Mouse (Mus musculus) liver (tissue): ENCODE data around the gene Mybpc3.
A peak's percentile ranks its signal among the peaks of the same experiment; 100 is the strongest.

Source experiments
- DNase-seq: peaks from one replicate; pipeline ENCODE4 v3.0.0-alpha.2; 2020; ENCODE audit warnings: mixed read lengths

Mybpc3 gene

DNA sequence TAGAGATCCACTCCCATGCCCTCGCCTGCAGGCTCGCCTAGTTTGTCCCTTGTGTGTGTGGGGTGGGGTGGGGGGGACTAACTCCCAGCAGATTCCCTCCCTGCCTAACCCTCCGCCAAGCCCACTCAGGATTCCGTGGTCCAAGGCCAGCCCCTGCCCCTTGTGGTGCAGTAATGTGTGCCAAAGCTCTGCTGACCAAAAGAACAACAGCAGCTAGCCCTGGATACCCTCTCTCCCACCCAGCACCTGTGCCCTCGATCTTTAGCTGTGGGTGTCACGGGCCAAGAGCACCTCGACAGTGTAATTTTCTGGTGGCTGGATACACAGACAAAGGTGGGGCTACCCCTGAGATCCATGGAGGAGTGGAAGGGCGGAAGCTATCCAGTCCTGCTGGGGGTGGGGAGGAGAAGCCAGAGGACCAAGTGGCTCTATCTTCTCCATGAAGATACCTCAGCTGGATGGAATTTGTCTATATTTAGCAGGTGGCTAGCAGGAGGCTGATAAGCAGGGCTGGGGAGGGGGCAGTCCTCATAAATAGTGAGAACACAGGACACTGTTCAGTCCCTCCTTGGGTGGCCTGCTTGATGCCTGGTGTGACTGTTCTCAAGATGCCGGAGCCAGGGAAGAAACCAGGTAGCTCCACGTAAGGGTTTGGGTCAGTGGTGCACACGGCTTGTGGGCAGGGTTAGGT is at the start of gene Mybpc3:
Mybpc3 (plus strand) TSS at position 560 of the 691 bp plus-strand sequence.
- DNase-seq: no peak

DNA sequence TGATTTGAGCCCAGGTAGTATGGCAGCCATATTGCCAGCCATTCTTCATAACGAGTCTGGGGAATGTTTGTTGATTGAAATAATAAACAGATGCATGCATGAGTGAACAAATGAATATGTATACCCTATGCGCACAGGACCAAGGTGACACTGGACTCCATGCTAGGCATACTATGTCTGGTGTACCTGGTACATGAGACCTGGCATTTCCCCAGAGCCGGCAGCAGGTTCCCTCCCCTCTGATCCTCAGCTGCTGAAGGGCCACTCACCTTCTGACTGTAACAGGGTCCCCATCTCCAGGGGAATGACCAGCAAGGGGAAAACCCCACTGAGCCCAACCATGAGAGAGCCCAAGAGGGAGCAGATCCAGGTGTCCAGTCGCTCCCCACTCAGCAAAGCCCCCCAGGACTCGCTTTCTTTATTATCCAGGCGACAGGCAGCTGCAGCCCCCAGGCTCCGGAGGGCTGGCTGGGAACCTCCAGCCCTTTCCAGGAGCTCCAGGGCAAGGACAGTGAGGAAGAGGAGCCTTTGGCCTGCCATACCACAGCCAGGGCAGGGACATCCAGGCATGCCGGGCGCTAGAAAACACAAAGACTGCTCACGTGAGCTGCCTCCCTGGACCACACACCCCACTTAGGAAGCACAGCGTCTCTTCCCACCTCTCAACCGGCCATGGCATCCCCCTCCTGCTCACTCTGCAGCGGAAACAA is 49.6 kb upstream of the Mybpc3 start:
- no peak for DNase-seq

GRCm38 (mm10) chr2:91068872-91069165 is 49.1 kb upstream of the Mybpc3 start:
- no peak for DNase-seq

DNA sequence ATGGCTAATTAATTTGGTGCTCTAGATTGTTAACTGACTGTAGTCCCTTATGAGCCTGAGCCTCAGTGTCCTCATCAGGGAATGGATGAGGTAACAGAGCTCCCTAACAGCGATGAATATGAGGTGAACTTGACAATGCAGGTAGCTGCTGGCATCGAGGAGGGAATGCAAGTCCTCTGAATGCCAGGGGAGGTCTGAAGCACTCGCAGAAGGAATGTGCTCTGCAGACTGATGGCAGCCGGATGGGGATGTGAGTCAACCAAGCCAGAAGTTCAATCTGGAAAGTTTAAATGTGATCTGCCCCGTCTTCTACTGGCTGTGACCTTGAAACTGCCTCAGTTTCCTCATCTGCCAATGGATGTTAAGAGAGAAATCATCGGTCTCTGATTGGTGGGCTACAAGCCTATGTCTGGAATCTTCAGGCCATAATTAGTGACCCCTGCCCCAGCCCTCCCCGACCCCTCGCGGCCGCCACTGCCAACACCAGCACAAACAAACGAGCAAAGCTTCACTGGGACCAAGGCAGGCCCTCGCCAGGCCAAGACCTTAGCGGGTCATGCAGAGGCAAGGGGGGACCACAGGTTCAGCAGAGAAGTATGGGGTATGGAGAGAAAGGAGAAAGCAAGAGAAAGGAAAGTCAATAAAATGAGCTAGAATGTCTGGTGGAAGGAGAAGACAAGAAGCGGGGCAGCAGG is 48.5 kb upstream of the Mybpc3 start:
- no peak for DNase-seq

GRCm38 (mm10) chr2:91070076-91070800 is 47.7 kb upstream of the Mybpc3 start, which contains the start of gene Slc39a13:
Gene Slc39a13, minus strand, starts transcription at chr2:91070417.
- peak; percentile 95 for DNase-seq

- no peak for DNase-seq
These were observed 46.9 kb upstream of the Mybpc3 start for GRCm38 (mm10) chr2:91071059-91071458.

DNA sequence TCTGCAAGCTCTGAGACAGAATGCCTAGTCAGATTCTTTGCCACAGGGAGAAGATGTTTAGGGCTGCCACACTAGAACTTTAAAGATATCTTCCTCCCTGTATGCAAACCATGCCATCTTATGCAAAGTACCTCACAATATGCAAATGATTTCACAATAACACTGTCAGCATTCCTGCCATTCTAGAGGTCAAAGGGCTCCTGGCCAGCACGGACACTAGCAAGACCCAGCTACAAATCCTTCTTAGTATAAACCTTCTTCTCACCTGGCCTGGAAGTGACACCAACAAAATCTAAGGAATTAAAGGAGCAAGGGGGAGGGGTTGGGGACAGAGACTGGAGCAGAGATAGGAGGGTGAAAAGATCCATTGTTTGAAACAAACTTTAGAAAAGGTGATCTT is 45.9 kb upstream of the Mybpc3 start:
- no peak for DNase-seq

DNA sequence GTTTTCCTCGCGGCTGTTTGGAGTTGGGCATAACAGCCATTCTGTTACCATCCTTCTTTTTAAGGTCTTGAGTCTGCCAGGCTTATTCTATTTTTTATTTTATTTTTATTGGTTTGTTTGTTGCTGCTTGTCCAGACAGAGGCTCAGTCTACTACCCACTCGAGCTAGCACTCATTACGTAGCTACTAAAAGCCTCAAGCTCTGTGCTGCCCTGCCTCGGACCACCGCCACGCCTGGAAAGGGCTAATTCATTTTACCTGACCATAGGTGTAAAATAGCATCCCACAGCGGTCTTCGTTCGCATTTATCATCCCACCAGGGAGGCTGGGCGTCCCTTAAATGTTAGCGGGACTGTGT is 40.0 kb upstream of the Mybpc3 start:
- DNase-seq: no peak

DNA sequence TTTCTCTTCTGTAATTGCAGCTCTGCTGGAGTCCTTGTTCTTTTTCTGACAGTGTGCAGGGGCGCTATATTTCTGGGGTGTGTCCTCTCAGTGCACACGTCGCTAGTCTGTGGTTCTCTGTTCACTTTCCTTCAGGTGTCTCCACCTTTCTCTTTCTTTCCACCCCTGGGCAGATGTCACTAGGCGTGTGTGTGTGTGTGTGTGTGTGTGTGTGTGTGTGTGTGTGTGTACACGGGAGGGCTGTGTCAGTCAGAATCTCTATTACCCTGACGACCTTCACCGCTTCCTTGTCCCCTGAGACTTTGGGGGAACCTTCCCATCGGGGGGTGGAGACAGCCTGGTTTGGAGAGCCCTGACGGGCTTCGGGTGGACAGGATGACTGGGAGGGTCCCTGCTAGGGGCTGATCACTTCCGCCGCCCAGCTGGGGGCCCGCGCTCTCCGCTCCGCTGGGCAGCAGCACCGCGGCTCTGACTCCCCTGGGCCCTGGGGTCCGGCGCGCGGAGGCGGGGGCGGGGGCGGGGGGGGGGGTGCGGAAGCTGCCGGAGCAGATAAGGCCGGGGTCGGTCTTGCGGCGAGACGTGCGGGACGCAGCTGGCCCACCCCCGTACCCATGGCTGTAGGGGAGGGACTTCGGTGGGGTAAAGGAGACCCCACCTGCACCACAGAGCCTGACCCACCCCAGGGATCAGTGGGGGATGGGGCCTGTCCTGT is 39.5 kb upstream of the Mybpc3 start:
- no peak for DNase-seq

- DNase-seq: no peak
These were observed 38.9 kb upstream of the Mybpc3 start for GRCm38 (mm10) chr2:91079026-91079384.

GRCm38 (mm10) chr2:91080784-91081513 is 37.0 kb upstream of the Mybpc3 start:
- no peak for DNase-seq

DNA sequence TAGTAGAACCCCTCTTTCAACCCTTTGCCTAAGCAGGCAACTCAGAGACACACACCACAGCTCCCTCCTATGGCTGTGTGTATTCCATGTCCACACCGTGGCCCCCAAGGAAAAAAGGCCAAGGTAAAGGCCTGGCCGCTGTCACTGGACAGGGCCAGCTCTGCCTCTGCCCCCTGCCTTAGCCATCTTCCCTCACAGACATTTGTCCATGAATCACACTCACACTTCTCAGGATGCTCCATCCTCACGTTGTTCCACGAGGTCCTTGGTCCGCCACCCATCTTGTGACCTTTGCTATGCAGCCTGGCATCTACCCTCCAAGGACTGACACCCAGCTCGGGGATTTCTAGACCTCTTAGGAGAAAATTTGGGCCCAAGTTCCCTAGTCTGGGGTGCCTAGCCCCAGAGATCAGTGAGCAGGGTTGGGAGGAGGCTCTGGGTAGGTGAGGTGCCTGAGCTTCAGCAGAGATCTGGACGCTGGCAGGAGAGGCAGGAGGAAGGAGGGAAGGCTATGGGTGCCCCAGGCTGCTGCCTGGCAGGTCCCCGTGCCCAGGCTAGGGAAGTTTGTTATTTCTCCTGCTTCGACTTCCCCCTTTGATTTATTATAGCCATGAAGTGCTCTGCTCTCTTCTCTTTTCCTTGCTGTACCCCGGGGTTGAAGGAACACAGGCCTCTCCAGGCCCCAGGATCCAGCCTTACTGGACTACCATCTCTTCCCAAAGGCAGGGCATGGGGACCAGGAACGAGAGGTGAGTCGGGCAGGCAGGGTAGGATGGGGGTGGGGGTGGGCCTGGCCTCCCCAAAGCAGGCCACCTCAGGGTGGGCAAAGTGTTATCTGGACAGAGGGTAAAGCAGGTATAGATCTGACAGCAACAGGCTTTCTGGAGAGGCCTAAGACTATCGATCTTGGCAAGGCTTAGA is 35.9 kb upstream of the Mybpc3 start, which contains the start of gene Spi1:
Spi1 (plus strand) TSS at position 616 of the 921 bp plus-strand sequence.
- no peak for DNase-seq

DNA sequence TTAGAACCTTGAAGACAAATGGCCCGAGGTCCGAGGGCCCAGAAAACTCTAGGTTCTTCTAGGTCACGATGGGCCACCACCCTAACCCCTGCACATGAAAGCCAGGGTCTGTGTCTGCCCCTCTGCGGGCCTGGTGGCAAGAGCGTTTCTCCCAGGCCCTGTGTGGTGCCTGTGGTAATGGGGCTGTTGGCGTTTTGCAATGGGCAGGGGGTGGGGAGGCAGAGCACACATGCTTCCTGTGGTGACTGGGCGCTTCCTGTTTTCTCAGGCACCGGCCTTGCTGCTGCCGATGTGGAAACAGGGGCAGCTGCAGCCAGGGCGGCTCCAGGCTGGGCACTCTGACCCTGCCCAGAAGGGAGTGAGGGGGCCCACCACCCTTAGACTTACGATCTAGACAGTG is 35.1 kb upstream of the Mybpc3 start:
- DNase-seq: peak; percentile 66

- no peak for DNase-seq
These were observed 34.5 kb upstream of the Mybpc3 start for GRCm38 (mm10) chr2:91083366-91083940.

DNA sequence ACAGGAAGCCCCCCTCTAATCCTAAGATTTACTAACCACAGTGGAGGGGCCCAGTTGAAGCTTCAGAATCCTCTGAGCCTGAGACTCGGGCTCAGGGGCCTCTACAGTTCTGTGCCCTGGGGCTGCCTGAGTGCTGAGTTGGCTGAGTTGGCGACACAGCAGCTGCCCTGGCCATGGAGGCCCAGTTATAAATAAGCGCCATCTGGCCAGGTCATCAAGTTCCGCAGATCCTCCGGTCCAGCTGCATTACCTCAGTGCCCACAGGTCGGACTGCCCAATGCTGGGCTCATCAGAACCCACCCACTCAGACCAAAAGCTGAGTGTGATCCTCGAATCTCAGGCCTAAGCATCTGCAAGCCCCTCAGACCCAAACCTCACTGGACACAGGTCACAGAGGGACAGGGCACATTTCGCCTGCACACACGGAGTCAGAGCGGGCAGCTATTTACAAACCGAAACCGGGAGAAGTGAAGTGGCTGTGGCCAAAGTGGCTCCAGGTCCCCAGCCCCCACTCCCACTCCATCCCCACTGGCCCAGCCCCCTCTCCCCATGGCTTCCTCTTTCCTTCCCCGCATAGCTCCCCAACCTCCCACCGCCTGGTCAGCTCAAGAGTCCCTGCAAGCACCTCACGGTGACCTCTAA is 33.6 kb upstream of the Mybpc3 start:
- DNase-seq: no peak

GRCm38 (mm10) chr2:91085494-91086391 is 32.2 kb upstream of the Mybpc3 start:
- no peak for DNase-seq

DNA sequence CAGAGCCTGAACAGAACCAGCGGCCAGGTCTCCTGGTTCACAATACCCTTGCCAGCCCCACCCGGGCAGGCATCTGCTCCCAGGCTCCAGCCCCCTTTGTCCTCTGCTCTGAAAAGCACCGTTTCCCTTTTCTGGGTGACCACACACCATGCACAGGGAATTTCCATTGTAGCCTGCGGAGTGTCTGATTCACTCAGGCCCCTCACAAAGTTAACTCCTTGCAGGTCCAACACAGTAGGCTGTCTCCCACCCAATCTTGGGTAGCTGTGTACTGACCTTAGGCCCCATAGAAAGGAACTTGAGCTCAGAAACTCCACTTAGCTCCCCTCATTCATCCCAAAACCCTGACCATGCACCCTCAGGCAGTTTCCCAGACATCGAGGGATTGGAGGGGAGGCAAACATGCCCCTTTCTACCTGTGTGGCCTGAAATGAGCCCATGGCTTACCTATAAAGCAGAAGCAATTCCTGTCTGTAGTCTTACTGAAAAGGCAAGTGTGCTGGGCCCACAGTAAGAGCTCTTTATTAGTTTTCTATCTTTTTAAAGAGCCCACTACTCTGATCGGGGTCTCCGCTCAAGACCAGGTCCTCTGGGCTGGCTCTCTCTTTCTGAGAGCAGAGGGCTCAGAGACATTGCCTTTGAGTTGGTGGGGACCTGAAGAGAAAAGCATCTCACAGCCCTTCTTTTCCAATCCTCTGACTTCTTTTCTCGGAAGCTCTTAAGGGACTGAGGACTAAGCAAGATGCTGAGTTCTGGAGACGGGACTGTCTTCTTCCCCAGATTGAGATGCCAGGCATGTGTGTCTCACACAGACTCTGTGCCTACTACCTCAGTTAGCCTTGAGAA is 31.3 kb upstream of the Mybpc3 start:
- no peak for DNase-seq

GRCm38 (mm10) chr2:91087453-91087852 is 30.5 kb upstream of the Mybpc3 start:
- no peak for DNase-seq
